Mouse (Mus musculus): ENCODE measurements around the gene Apoc3.
A peak's percentile ranks its signal among the peaks of the same experiment; 100 is the strongest.

The Apoc3 gene

GRCm38 (mm10) chr9:46230450-46230975 lies 4.9 kb downstream of the Apoc3 start:
- no peak for DNase-seq (ENCODE audit: low read depth, low spot score)

DNA sequence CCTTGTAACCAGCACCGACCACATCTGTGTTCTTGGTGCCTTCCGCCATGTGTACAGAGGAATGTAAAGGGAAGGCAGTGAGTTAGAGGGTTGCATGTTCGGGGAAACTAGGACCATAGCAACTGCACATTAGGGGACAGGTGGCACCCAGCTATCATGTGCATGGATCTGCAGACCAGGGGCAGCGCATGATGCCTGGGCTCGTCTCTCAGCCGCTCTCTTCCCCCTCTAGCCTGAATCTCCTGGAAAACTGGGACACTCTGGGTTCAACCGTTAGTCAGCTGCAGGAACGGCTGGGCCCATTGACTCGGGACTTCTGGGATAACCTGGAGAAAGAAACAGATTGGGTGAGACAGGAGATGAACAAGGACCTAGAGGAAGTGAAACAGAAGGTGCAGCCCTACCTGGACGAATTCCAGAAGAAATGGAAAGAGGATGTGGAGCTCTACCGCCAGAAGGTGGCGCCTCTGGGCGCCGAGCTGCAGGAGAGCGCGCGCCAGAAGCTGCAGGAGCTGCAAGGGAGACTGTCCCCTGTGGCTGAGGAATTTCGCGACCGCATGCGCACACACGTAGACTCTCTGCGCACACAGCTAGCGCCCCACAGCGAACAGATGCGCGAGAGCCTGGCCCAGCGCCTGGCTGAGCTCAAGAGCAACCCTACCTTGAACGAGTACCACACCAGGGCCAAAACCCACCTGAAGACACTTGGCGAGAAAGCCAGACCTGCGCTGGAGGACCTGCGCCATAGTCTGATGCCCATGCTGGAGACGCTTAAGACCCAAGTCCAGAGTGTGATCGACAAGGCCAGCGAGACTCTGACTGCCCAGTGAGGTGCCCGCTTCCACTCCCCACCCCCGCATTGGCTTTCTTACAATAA lies 5.6 kb downstream of the Apoc3 start:
- peak; percentile 96 for DNase-seq (ENCODE audit: low read depth, low spot score)

DNA sequence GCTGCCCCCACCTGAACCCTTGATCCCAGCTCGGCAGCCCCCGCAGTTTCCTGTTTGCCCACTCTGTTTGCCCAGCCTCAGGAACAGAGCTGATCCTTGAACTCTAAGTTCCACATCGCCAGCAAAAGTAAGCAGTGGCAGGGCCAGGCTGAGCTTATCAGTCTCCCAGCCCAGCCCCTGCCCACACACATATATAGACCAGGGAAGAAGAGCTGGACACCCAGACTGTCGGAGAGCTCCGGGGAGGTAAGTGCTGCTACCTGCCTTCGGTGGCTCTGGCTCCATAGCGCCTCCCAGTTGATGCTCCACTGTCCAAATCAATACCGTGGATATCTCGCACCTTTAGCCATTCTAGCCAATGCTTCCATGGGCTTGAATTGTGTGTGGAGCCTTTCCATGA lies 6.9 kb downstream of the Apoc3 start, which contains the start of gene Apoa1:
Apoa1 (plus strand) TSS at position 90 of the 400 bp plus-strand sequence.
- DNase-seq (ENCODE audit: low read depth, low spot score), result peak; percentile 41

DNA sequence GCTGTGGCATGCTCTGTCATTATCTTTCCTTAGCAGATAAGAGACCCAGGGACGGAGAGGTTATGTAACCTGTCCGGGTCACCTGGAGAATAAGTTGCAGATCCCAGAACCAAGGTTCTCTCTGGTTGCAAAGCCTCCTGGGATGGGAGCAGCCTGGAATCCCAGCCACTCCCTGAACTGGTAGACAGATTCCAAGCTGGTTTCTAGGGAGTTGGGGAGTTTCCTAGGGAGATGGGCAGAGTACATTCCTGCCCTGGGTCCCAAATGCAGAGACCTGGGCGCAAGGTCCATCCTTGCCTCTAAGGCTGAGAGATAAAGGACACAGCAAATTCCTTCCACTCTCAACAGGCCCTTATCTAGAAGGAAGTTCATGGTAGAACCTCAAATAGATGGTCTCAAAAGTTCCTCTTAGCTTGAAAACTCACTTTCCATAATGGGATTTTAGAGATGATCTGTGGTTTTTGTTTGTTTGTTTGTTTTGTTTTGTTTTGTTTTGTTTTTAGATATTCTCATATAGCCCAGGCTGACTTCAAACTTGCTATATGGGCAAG lies 8.3 kb downstream of the Apoc3 start:
- no peak for DNase-seq (ENCODE audit: low read depth, low spot score)

DNA sequence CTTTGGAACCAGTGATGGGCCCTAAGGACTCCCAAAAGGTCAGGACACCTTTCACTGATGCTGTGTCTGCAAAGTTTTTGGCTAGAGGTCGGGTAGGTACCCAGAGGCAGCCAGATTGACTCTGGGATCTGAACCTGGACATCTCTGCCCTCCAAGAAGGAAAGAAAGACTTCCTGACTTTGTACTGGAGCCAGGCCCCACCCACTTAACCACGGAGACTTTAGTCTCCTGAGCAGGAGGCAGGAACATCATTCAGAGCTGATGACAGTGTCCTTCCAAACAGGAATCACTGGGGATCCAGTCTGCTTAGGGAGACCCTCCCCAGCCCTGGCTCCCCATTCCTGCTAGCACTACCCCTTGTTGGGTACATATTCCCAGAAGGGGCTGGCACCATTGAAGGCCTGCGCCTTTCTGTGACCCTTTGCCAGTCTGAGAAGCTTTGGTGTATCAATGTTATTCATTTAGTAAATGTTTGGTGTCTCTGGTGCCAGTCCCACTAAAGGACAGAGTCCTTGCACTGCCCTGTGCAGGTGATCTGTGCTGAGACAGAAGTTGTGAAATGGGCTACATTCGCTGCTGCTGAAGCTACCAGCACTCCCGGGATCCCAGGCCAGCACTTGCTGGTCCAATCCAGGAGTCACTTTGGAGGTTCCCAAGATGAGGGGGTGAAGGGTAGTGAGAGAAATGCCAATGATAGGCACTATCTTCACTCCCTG lies 10.3 kb downstream of the Apoc3 start:
- no peak for DNase-seq (ENCODE audit: low read depth, low spot score)

DNA sequence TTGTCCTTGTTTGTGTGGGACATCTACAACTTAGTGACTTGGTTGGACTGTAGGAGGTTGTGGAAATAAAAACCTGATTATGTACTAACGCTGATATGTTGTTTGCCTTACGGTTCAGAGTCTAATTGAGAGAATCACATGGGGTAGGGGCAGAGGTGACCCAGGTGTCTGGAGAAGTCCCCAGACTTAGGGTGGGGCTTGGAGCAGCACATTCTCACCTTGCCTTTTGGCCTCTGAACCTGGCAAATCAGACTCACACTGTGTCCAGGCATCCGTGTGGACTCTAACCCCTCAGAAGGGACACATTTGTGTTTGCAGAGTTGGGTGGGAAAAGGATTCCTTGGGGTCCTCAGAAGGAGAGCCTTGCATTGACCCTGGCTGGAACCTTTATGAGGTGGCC lies 11.3 kb downstream of the Apoc3 start:
- no peak for DNase-seq (ENCODE audit: low read depth, low spot score)

DNA sequence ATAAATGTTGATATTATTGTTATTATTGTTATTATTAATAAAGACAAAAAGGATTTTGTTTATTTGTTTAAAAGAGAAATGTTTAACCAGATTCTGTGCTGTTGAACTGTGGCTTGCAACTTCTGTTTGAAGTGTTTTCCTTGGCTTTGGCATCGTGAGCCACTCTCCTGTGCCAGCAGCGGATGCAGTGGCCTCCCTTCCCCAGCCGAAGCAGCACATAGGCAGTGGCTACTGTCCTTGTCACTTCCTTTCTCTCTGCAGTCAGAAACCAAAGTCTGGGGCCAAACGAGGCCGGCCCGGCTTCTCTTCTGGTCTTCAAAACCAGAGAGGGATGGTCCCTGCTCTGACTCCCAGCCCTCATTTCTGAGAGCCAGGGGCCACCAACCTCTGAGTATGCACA lies 12.3 kb downstream of the Apoc3 start:
- no peak for DNase-seq (ENCODE audit: low read depth, low spot score)

- no peak for DNase-seq (ENCODE audit: low read depth, low spot score)
These were observed 17.3 kb downstream of the Apoc3 start for GRCm38 (mm10) chr9:46218176-46218575.

DNA sequence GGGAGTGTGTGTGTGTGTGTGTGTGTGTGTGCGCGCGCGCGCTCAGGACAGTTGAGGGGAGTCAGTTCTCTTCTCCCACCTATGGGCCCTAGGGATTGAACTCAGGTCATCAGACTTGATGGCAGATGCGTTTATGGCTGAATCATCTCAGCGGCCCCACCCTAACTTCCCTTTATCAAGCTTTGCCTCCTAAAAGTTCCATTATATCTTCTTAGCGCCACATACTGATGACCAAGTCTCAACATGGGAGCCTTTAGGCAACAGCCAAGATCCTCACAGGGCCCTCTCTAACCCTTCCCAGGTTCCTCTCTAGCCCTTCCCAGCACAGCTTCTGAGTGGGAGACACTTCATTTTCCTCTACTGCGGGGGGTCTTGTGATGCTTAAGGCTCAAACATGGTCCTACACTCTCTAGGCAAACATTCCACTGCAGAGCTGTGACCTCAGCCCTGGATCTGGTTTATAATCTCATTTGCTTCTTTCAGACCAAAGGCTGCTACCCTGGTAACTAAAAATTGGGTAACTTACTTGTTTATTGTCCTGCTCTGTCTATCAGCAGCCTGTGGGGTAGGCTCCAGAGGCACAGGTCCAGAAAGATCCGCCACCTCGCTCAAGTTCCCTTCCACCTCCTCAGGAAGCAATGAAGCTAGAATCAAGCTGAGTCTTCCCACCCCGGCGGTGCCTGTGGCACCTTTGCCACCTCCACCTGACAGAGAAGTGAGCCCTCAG lies 18.5 kb downstream of the Apoc3 start:
- DNase-seq (ENCODE audit: low read depth, low spot score), result no peak

- no peak for DNase-seq (ENCODE audit: low read depth, low spot score)
These were observed 19.8 kb downstream of the Apoc3 start for GRCm38 (mm10) chr9:46215338-46216322.

DNA sequence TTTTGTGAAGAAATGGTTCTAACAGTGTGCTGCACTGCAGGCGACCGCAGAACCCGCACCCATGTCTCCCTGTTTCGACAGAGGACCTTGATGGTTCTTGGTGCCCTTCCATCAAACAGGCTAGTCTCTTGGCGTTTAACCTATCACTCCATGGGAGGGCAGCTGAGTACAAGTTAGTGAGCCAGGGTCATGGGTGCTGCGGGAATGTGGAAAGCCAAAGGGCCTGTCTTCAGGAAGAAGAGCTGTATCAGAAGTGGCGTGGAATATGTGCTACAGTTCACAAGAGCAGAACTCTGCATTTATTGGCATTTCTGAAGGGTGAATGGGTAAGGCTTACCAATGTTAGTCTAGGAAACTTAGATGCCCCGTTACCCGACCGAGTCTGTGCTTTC lies 20.5 kb downstream of the Apoc3 start:
- no peak for DNase-seq (ENCODE audit: low read depth, low spot score)

DNA sequence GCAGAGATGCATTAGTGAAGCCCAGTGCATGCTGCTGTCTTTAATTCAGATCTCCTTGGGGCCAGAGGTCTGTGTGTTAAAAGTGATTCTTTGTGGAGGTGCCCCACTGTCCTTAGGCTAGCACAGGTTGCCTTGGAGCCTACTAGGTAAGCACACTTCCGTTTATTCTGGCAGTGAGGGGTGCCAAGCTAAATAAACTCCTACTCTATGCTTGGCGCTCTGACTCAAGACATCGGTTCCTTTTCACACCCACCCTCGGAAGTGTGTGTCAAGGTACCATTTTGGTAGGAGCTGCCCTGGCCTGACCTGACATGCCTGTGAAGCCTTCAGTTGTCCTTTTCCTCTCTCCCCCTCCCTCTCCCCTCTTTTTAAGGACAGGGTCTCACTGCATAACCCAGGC lies 21.2 kb downstream of the Apoc3 start:
- DNase-seq (ENCODE audit: low read depth, low spot score), result no peak

- DNase-seq (ENCODE audit: low read depth, low spot score), result peak; percentile 63
These were observed 25.0 kb downstream of the Apoc3 start for GRCm38 (mm10) chr9:46210473-46210872.

- DNase-seq (ENCODE audit: low read depth, low spot score), result no peak
These were observed 26.9 kb downstream of the Apoc3 start for GRCm38 (mm10) chr9:46208401-46208974.

GRCm38 (mm10) chr9:46207501-46207869 lies 28.0 kb downstream of the Apoc3 start:
- DNase-seq (ENCODE audit: low read depth, low spot score), result no peak

- no peak for DNase-seq (ENCODE audit: low read depth, low spot score)
These were observed 28.5 kb downstream of the Apoc3 start for GRCm38 (mm10) chr9:46206834-46207500.

GRCm38 (mm10) chr9:46199609-46200008 lies 35.8 kb downstream of the Apoc3 start:
- DNase-seq (ENCODE audit: low read depth, low spot score), result no peak

DNA sequence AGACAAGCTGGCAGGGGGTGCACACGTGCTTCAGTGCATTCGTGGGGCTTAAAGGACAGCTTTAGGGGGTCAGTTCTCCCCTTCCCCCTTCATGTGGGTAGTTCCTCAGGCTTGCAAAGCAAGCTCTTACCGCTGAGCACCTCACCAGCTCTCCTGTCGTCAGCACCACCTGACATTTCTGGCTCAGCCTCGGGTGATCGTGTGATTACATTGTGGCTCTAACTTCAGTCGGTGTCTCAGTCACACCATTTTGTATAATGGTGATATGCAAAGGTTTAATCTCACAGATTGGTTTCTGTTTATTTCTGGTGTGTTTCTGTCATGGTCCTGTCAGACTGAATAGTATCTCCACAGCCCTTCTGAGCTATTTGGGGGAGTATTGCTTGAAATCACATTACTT lies 36.5 kb downstream of the Apoc3 start:
- DNase-seq (ENCODE audit: low read depth, low spot score), result no peak

- DNase-seq (ENCODE audit: low read depth, low spot score), result no peak
These were observed 37.0 kb downstream of the Apoc3 start for GRCm38 (mm10) chr9:46198461-46198860.

All from ZHBTc4 (cell line).